Mouse (Mus musculus): ENCODE results near the gene Gm10256. TPM values are rescaled to one million over a fixed set of nuclear protein-coding genes. Genes with fewer than 3 reads are reported as not detected.

The Gm10256 gene
- not detected in 2 replicates for polyA plus RNA-seq (2012; ENCODE audit: low replicate concordance)

DNA sequence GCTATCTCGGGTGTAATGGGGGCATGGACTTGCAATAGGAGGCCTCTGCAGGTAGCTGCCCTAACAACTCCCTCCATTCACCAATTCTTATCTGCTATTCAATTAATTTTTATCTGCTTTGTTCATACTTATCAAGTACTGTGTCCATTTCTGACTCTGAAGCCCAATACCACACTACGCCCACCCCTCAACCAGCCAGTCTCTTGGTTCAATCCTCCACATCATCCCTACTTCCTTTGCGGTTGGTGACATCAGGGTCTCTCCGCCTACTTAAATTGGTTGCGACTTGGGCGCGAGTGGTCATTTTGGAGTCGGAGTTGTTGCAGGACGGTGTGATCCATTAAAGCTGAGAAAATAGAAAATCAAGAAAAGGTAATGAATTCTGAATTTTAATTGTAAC lies at the start of gene Gm10256, which contains the start of gene Rbmy:
TSS of gene Gm10256 (plus strand) at position 320 of the 400 bp plus-strand sequence.
TSS of gene Rbmy (plus strand) at position 301 of the 400 bp plus-strand sequence.

DNA sequence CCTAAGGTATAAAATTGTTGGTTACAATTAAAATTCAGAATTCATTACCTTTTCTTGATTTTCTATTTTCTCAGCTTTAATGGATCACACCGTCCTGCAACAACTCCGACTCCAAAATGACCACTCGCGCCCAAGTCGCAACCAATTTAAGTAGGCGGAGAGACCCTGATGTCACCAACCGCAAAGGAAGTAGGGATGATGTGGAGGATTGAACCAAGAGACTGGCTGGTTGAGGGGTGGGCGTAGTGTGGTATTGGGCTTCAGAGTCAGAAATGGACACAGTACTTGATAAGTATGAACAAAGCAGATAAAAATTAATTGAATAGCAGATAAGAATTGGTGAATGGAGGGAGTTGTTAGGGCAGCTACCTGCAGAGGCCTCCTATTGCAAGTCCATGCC lies 34.4 kb upstream of the Gm10256 start, which contains the start of gene Gm4064:
TSS of gene Gm4064 (minus strand) at position 101 of the 400 bp plus-strand sequence.

DNA sequence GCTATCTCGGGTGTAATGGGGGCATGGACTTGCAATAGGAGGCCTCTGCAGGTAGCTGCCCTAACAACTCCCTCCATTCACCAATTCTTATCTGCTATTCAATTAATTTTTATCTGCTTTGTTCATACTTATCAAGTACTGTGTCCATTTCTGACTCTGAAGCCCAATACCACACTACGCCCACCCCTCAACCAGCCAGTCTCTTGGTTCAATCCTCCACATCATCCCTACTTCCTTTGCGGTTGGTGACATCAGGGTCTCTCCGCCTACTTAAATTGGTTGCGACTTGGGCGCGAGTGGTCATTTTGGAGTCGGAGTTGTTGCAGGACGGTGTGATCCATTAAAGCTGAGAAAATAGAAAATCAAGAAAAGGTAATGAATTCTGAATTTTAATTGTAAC lies 70.2 kb downstream of the Gm10256 start, which contains the start of gene Gm10352:
TSS of gene Gm10352 (plus strand) at position 301 of the 400 bp plus-strand sequence.

Other genes with a start within 250 kb of the Gm10256 start
- gene H2al2c, start 231.6 kb upstream of the Gm10256 start, polyA plus RNA-seq (2012; ENCODE audit: low replicate concordance), result not detected in 2 replicates
- not detected in 2 replicates for gene Sry, start 167.0 kb upstream of the Gm10256 start, polyA plus RNA-seq (2012; ENCODE audit: low replicate concordance)
- not detected in 2 replicates for gene H2al2b, start 110.0 kb upstream of the Gm10256 start, polyA plus RNA-seq (2012; ENCODE audit: low replicate concordance)
- not detected in 2 replicates for gene Gm4064, start 34.5 kb upstream of the Gm10256 start, polyA plus RNA-seq (2012; ENCODE audit: low replicate concordance)
- not detected in 2 replicates for gene Rbmy, start within 50 bp of the Gm10256 start, polyA plus RNA-seq (2012; ENCODE audit: low replicate concordance)
- not detected in 2 replicates for gene Gm10352, start 70.3 kb downstream of the Gm10256 start, polyA plus RNA-seq (2012; ENCODE audit: low replicate concordance)
- not detected in 2 replicates for gene Gm29289, start 101.9 kb downstream of the Gm10256 start, polyA plus RNA-seq (2012; ENCODE audit: low replicate concordance)